Mouse (Mus musculus): Measurements from ENCODE around the gene Elp1.

- no peak for TF ChIP-seq CTCF (IDR thresholded peaks at IDR 0.05; ENCODE audit: low read depth, low read length)
- no peak for TF ChIP-seq POLR2A (IDR thresholded peaks at IDR 0.05; ENCODE audit: borderline replicate concordance, low read depth, low read length)
These were observed 579 bp upstream of the Elp1 start for GRCm38 (mm10) chr4:56802669-56803150.
